Mouse (Mus musculus) adrenal gland, adult 18-20 months (tissue): ENCODE data around the gene Cnga4. TPM values are rescaled to one million over a fixed set of nuclear protein-coding genes. Genes with fewer than 3 reads are reported as not detected.
"Not testable (repeated sequence)": the region's sequence is repeated elsewhere in the genome, so short reads cannot be mapped to it uniquely, and the experiment has no call there.

Source experiments
- DNase-seq, 2 experiments: peaks; one replicate each; pipeline ENCODE4 v3.0.0; 2021 to 2022; ENCODE audit warnings: low spot score in 2 of 2
- long read RNA-seq, 2 experiments: library from polyadenylated mRNA; stranded (forward); transcript quantifications; one replicate each; pipeline ENCODE4 v2.0.0; 2021
- total RNA-seq, 2 experiments: library from RNA; stranded (reverse); gene quantifications; 1 replicate in 1 of 2; 2 replicates in 1 of 2; pipeline ENCODE4 v1.2.3; 2021

Cnga4 gene
- total RNA-seq: not detected
- long read RNA-seq, experiment 1: 0 reads
- long read RNA-seq, experiment 2, partial matches to known transcripts: 0 of 1 reads
- long read RNA-seq, experiment 2, other reads (novel, unspliced or antisense): 1 of 1 reads

- DNase-seq: no peak
Observed at GRCm38 (mm10) chr7:105404268-105404667, at the start of gene Cnga4. Gene Cnga4, plus strand, starts transcription at chr7:105404568.

DNA sequence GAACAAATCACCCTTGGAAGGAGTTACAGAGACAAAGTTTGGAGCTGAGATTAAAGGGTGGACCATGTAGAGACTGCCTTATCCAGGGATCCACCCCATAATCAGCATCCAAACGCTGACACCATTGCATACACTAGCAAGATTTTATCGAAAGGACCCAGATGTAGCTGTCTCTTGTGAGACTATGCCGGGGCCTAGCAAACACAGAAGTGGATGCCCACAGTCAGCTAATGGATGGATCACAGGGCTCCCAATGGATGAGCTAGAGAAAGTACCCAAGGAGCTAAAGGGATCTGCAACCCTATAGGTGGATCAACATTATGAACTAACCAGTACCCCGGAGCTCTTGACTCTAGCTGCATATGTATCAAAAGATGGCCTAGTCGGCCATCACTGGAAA, 48.3 kb upstream of the Cnga4 start:
- not testable (repeated sequence) for DNase-seq

DNA sequence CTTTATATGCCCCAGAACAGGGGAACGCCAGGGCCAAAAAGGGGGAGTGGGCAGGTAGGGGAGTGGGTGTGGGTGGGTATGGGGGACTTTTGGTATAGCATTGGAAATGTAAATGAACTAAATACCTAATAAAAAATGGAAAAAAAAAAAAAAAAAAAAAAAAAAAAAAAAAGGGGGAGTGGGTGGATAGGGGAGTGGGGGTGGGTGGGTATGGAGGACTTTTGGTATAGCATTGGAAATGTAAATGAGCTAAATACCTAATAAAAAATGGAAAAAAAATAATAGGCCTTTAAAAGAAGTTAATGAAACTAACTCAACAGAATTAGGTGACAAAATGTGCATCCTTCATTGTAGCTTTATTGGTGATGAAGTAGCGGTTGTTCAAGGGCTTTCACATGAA, 47.9 kb upstream of the Cnga4 start:
- DNase-seq: not testable (repeated sequence)

GRCm38 (mm10) chr7:105361713-105362112, 42.7 kb upstream of the Cnga4 start:
- no peak for DNase-seq

DNA sequence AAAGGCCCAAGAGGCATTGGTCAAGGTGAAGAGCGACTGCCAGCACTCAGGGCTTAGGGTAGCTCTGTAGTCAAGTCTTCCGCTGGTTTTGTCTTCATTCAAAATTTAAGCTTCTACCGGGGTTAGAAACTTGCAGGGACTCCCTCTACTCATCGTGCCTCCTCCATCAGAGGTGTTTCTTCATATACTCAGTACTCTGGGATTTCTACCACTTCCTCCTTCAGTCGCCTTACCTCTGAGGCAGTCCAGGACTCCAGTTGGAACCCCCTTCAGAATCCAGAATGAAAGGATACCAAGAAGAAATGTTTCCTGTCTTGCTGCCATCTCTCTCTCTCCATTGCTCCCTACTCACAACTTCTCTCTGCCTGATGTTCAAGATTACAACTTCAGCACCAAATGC, 37.1 kb upstream of the Cnga4 start:
- DNase-seq: no peak

DNA sequence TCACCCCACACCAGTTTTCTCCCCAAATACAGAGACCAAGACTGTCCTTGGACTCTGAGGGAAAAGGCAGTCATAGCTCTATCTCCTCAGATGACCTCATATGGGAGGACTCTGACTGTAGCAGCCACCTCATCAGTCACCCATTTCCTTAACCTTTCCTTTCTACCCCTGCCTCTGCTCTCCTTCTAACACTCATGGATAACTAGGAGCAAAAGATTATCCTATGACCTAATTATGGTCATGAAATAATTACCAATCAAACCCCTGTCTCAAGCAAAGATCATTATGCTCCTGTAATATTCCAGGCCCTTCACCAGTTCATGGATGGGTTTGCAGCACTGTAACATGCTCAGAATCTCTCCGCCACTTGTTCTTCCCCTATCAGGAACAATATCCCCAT, 36.4 kb upstream of the Cnga4 start, which contains the start of gene Olfr692:
TSS of gene Olfr692 (plus strand) at position 301 of the 400 bp plus-strand sequence.
- no peak for DNase-seq

DNA sequence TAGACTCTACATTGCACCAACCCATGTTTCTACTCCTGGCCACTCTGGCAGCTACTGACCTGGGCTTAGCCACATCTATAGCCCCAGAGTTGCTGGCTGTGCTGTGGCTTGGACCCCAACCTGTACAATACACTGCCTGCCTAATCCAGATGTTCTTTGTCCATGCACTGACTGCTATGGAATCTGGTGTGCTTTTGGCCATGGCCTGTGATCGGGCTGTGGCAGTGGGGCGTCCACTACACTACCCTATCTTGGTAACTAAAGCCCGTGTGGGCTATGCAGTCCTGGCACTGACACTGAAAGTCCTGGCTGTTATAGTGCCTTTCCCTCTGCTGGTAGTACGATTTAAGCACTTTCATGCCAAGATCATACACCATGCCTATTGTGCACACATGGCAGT, 35.8 kb upstream of the Cnga4 start:
- no peak for DNase-seq

- DNase-seq: no peak
Observed at GRCm38 (mm10) chr7:105372912-105373311, 31.5 kb upstream of the Cnga4 start.

- no peak for DNase-seq
Observed at GRCm38 (mm10) chr7:105373509-105373908, 30.9 kb upstream of the Cnga4 start.

DNA sequence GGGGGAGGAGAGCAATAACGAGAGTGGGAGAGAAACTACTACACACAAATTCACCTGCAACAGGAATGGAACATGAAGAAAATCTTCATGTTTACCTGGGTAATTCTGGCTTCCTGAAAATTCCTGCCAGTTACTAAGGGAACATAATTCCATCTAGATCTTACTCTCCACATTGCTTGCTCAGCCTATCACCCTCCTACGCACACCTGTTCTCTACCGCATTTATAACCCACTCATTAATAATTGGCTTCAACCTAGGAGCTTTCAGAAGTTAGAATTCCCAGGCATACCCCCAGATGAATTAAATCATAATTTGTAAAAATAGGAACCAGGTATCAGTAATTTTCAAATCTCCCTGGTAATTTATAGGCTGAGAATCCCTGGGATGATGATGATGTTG, 30.4 kb upstream of the Cnga4 start:
- DNase-seq: no peak

- no peak for DNase-seq
Observed at GRCm38 (mm10) chr7:105374866-105375265, 29.5 kb upstream of the Cnga4 start, which contains the start of gene Gm5901. Gene Gm5901, plus strand, starts transcription at chr7:105375038.

- no peak for DNase-seq
Observed at GRCm38 (mm10) chr7:105380329-105380728, 24.0 kb upstream of the Cnga4 start.

DNA sequence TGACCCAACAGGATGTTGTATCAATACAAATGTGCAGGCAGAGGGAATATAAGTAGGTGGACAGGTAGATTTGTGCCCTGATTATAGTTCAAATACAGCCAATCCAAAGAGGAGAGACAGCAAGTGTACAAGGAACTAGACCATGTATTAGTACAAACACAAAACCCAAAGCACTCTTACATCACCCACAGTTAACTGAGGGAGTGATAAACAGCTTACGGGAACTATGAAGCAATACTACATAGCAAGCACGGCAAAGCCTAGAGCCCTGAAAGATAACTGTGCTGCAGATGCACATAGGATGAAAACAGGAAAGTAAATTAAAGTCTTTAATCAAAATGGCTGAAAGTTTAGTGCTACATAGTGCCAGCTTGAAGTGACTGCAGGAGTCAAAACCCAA, 16.7 kb upstream of the Cnga4 start:
- DNase-seq: no peak

DNA sequence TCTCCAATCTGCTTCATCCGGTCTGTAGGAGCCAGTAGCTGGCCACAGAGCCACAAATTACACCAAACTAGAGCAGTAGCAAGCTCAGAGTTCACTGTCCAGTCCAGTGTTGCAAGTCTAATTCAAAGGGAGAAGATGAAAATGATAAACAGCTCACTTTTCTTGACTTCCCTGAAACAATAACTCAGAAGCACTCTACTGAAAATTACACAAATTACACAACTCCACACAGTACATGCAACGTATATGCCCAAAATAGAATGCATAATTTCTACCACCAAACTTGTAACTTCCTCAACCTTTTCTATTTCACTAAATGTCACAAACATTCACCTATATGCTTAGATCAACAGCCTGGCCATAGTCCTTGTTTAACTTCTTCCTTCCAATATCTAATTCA, 14.1 kb upstream of the Cnga4 start:
- DNase-seq: no peak

- DNase-seq: no peak
Observed at GRCm38 (mm10) chr7:105394606-105395005, 9.8 kb upstream of the Cnga4 start.

DNA sequence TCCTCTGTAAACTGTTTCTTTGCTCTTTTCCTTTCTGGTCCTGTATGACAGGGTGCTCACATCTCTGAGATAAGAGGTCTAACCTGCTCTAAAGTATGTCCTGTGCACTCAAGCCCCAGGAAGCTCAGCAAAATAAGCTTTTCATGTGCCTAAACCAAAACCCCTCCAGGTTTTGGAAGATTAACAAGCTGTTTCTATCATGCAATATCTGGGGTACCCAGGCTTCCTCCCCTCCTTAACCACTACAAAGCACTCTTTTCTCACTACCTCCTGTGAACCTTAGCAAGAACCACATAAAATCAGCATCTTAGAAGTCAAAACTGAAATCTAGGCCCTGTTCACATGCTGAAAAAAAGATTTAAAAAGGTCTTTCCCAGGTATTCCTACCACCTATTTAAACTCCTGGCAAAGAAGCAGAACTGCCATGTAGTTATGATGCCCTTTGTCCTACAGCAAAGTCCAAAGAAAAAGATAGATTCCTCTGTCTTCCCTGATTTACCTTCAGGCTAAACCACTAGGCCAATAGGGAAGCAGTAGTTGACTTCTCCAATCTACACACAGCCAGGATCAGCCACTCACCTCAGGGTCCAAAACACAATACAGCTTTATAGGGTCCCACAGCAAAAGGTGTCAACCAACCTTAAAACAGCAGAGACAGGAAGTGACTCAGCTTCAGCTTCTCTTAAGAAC, 9.1 kb upstream of the Cnga4 start:
- DNase-seq: no peak

- no peak for DNase-seq
Observed at GRCm38 (mm10) chr7:105396126-105396525, 8.2 kb upstream of the Cnga4 start.

DNA sequence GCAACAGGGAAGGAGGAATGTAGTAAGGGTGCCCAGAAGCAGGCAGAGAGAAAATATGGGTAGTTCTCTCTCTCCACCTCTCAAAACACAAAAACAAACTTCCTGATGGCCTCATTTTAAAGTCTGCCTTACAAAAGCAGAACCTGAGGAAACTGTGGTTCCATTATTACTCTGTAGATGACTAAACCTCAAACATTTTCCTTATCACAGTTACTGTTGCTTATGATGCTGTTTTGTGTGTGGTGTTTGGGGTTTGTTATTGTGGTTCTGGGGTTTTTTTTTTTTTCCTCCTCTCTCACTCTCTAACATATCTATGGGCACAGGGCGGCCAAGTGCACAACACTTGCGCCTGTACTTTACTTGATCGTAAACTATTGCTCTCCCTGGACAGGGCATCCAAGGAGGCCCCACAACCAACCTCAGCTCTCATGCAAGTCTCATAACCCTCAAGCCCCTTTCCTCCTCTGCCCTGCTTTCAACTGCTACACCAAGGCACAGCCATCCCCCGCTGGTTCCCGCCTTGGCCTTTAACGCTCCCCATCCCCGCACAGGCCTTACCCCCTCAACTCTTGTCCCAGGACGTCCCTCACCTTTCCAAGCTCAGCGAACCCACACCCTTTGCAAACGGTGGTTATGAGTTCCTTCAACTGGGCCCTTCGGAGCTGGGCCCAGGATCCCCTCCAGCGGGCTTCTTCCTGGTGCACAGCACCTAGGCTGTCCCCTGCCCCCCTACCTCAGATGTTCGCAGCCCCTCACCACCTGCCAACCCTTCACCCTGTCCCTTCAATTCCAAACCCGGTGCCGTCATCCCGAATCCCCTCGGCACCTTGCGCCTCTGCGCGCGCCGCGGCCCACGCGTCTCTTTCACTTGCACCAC, 5.1 kb upstream of the Cnga4 start:
- no peak for DNase-seq

DNA sequence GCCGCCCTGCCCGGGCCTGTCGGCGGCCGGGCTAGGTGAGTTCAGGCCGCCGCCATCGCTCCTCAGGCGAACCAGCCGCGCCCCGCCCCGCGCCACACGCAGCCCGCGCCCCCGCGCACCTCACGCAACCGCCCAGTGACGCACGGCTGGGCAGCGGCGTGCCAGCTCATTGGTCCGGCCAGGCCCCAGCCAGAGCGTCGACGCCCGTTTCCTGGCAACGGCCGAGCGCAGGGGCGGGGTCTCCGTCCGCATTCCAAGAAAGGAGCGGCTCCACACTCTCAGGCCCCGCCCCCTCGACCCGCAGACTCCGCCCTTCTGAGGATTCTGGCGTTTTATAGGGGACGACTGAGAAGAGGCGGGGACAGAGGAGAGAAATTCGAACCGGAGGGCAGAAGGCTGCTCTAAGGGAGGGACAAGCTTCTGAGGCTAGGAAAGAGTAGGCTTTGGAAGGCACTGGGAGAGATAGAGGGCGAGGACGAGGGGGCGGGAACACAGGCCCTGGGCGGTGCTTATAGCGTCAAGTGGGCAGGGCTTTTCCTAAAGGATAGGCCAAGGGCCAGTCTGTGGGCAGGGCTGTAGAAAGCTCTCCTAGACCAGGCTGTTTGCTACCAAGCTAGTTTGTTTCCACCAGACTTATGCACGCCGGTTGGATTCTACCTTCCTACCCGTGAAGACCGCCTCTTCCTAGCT, 4.3 kb upstream of the Cnga4 start, which contains the start of gene Fam160a2:
TSS of gene Fam160a2 (minus strand) at position 120 of the 690 bp plus-strand sequence.
- DNase-seq: peak; percentile 99

- no peak for DNase-seq
Observed at GRCm38 (mm10) chr7:105406322-105406721, 2.0 kb downstream of the Cnga4 start.
